In genomic region chr14:120076192-120076591, GRCm38 (mm10) we compare ENCODE assay signal across 11 mouse cellular contexts. TPM values are rescaled to one million over a fixed set of nuclear protein-coding genes. Genes with fewer than 3 reads are reported as not detected.
DNase-seq lines count a peak whose midpoint lies in the region; ATAC-seq and TF ChIP-seq lines count a peak whose summit lies in the region.
"Had no signal": no experiment of that assay in that cellular context is flagged by ENCODE, and none has a peak within 500 bp of the region (broad histone marks: within the 10 kb centered on the region; RNA-seq: fewer than 3 reads in every experiment).

No protein-coding gene starts in this region.

- ATAC-seq in lung, postnatal 0 days: peak; percentile 25; the same call in 1 of the 2 replicates
- no peak for ATAC-seq in erythroblast, adult 5-6 weeks (replicated peaks; ENCODE audit: low FRiP score, poor library complexity, severe bottlenecking)

- no peaks in the 10 kb centered on the region for H3K4me1 ChIP-seq in lung, postnatal 0 days (ENCODE audit: insufficient read depth, low read depth, low read length)
- H3K4me1 ChIP-seq: liver, embryonic 13.5 days had no signal

- H3K9me3 ChIP-seq in lung, postnatal 0 days (ENCODE audit: low read length): no peaks in the 10 kb centered on the region
- H3K9me3 ChIP-seq: liver, embryonic 13.5 days had no signal

- H3K36me3 ChIP-seq in lung, postnatal 0 days (ENCODE audit: insufficient read depth, low read length): no peaks in the 10 kb centered on the region
- H3K36me3 ChIP-seq: liver, embryonic 13.5 days had no signal

- peak; percentile 55 to 68 for DNase-seq in cerebellum, postnatal 10 days
- no peak for DNase-seq in cerebellum, adult 11-12 months
- peak; percentile 59 for DNase-seq in layer of hippocampus, adult 9-10 months (ENCODE audit: low spot score)
- DNase-seq in layer of hippocampus, postnatal 36 days: no peak
- peak; percentile 65 for DNase-seq in ZHBTc4 (ENCODE audit: low read depth, low spot score)
- peak; percentile 78 for DNase-seq in lung, postnatal 0 days (ENCODE audit: low spot score)
- DNase-seq in frontal cortex, postnatal 25 days (ENCODE audit: low spot score in 2 of 2): no peak
- DNase-seq: liver, embryonic 13.5 days had no signal

- 51% methylated on average over 2 of the region's 2 CpGs for WGBS in lung, postnatal 0 days

- H3K9ac ChIP-seq in lung, postnatal 0 days (replicated peaks; ENCODE audit: low read depth): no peak overlapping the region
- H3K9ac ChIP-seq: liver, embryonic 13.5 days had no signal

- peak; percentile 79 for TF ChIP-seq CTCF in lung, postnatal 0 days (IDR thresholded peaks at IDR 0.05)

- no peak for TF ChIP-seq EP300 in lung, postnatal 0 days (IDR thresholded peaks at IDR 0.05)

- no peak overlapping the region for H3K4me2 ChIP-seq in lung, postnatal 0 days (replicated peaks; ENCODE audit: low read depth, low read length)
- H3K4me2 ChIP-seq: liver, embryonic 13.5 days had no signal

- no peaks in the 10 kb centered on the region for H3K27me3 ChIP-seq in lung, postnatal 0 days (replicated peaks; ENCODE audit: insufficient read depth, low read length)
- H3K27me3 ChIP-seq: liver, embryonic 13.5 days had no signal

- H3K27ac ChIP-seq in lung, postnatal 0 days (ENCODE audit: low read length): no peak overlapping the region
- H3K27ac ChIP-seq: liver, embryonic 13.5 days had no signal

- no peak overlapping the region for H3K4me3 ChIP-seq in lung, postnatal 0 days (ENCODE audit: low read depth, low read length)
- H3K4me3 ChIP-seq: erythroblast, embryonic 14.5 days; liver, embryonic 13.5 days had no signal

RNA-seq across cellular contexts. Expression of gene Oxgr1, which starts 34.0 kb away (rescaled TPM):
- total RNA-seq in layer of hippocampus, postnatal 36 days (2021): under 1 TPM in 1 of 2 experiments, not detected in 1; 0.10 TPM
- not detected in 2 replicates for polyA plus RNA-seq in lung, postnatal 0 days (2015; fragmentation: Nextera tagmentation; extraction: Ambion mirVana)
- total RNA-seq in erythroblast, adult 5-6 weeks (2015; ENCODE audit: low replicate concordance): not detected in 2 replicates
- not detected in 2 replicates for total RNA-seq in erythroblast, adult 5-6 weeks (2017; ENCODE audit: low replicate concordance)
- polyA plus RNA-seq: erythroblast, embryonic 14.5 days; liver, embryonic 13.5 days; stomach, embryonic 16.5 days had no signal

Comparison
In these comparisons a context has a peak if more than half of its experiments do, and no peak if none do; other contexts are left out.
1. DNase-seq: peak in cerebellum, postnatal 10 days (2 of 2), layer of hippocampus, adult 9-10 months (single experiment), ZHBTc4 (single experiment) and lung, postnatal 0 days (single experiment); none in cerebellum, adult 11-12 months (single experiment), layer of hippocampus, postnatal 36 days (0 of 2) and frontal cortex, postnatal 25 days (0 of 2).